Mouse (Mus musculus): Measurements from ENCODE around the gene Olfr575. TPM values are rescaled to one million over a fixed set of nuclear protein-coding genes. Genes with fewer than 3 reads are reported as not detected.

Olfr575 gene
- not detected in 2 replicates for polyA plus RNA-seq (2016; fragmentation: Nextera tagmentation; extraction: Ambion mirVana)

DNA sequence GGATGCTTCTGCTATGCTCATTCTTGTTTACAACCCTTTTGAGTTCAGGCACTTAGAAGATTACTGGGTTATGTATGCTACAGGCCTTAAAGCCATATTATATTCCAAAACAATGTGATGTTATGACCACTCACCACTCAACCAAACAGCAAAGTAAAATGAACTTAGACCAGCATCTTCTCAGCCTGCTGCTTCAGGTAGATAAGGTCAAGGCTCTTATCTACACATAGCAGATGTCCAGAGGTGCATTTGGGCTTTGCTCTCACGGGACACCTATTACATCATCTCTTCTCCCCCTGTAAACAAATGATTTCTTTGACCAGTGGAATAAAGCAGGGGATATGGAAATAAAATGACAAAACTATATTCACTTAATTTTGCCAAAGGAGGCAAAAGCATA lies at the start of gene Olfr575:
TSS of gene Olfr575 (minus strand) at position 183 of the 400 bp plus-strand sequence.
- WGBS = 83% methylated on average over 1 of the region's 1 CpGs
- Histone ChIP-seq H3K4me1 (no peaks in the 10 kb centered on the region), H3K27ac (replicated peaks) (no peak within 1 kb of the TSS), H3K27me3 (replicated peaks; ENCODE audit: low read depth, poor library complexity, severe bottlenecking) (no peaks in the 10 kb centered on the region), H3K9me3 (no peaks in the 10 kb centered on the region), H3K36me3 (replicated peaks) (no peaks in the 10 kb centered on the region), H3K4me3 (no peak within 1 kb of the TSS)
- no peak for DNase-seq (ENCODE audit: low spot score)

DNA sequence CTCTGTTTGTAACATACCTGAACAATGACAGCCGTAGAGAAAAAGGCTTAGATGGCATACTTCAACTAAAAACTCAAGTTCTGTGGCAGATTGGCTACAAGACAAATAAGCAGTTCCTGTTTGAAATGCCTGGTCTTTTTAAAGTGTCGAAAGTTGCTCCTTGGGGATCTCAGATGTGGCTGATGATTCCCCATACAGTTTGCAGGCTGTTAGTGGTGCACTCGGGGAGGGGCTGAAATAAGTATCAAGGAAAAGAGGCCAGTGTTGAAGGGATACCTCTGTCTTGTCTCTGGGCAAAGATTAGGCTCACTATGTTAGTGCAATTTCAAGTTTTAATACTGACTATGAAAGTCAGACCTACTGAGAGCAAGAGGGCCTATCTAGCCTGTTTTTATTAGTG lies 30.6 kb upstream of the Olfr575 start, which contains the start of gene Olfr578:
TSS of gene Olfr578 (minus strand) at position 101 of the 400 bp plus-strand sequence.
- Histone ChIP-seq H3K4me3 (no peak within 1 kb of the TSS), H3K36me3 (replicated peaks) (no peaks in the 10 kb centered on the region), H3K9me3 (no peaks in the 10 kb centered on the region), H3K27me3 (replicated peaks; ENCODE audit: low read depth, poor library complexity, severe bottlenecking) (no peaks in the 10 kb centered on the region), H3K4me1 (no peaks in the 10 kb centered on the region), H3K27ac (replicated peaks) (no peak within 1 kb of the TSS)
- DNase-seq (ENCODE audit: low spot score) = no peak
- WGBS = 75% methylated on average over 3 of the region's 3 CpGs

DNA sequence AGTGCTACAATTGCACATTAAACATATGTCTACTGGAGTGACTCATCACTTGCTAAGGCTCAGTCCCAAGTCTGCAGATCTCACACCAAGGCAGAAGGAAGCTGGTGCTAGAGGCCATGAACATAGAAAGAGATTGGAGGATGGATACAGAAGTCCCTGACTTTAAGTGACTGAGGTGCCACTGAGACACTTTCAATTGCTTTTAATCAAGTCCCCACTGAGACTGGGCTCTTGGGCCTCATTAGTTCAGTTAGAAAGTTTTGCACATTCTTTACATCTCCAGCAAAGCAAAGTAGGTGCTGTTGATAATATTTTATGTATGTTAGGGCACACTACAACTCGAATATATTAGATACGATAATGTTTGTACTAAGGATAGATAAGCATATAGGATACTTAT lies 17.3 kb upstream of the Olfr575 start, which contains the start of gene Olfr577:
TSS of gene Olfr577 (minus strand) at position 101 of the 400 bp plus-strand sequence.
- no peaks in the 10 kb centered on the region for H3K4me1 ChIP-seq
- no peaks in the 10 kb centered on the region for H3K27me3 ChIP-seq (replicated peaks; ENCODE audit: low read depth, poor library complexity, severe bottlenecking)
- no peak for DNase-seq (ENCODE audit: low spot score)
- no peak within 1 kb of the TSS for H3K4me3 ChIP-seq
- no peak within 1 kb of the TSS for H3K27ac ChIP-seq (replicated peaks)
- 86% methylated on average over 2 of the region's 2 CpGs for WGBS
- H3K9me3 ChIP-seq = 0 out of 2 replicates have a peak, but pooled peaks cover 2% of the 10 kb centered on the region
- H3K36me3 ChIP-seq (replicated peaks) = no peaks in the 10 kb centered on the region

DNA sequence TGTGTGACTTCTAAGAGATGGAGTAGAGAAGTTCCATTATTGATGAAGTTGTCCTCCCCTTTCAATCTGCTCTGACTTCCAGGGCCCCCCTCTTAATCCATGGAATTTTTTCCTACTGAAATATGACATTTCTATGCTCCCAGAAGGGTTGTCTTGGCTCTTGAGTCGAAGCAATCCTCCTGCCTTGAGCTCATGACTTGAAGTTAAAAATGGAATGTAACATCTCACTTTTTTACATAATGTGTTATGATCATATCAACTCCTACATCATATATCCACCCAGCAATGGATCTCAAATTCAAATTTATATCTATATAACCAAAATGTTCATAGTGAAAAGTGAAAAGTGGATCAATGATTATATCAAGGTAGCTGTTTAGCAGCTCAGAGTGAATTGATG lies 15.8 kb upstream of the Olfr575 start:
- no peaks in the 10 kb centered on the region for H3K4me1 ChIP-seq
- no peaks in the 10 kb centered on the region for H3K36me3 ChIP-seq (replicated peaks)
- no peak for DNase-seq (ENCODE audit: low spot score)
- no peak overlapping the region for H3K4me3 ChIP-seq
- no peaks in the 10 kb centered on the region for H3K27me3 ChIP-seq (replicated peaks; ENCODE audit: low read depth, poor library complexity, severe bottlenecking)
- 50% methylated on average over 1 of the region's 1 CpGs for WGBS
- no peaks in the 10 kb centered on the region for H3K9me3 ChIP-seq
- H3K27ac ChIP-seq (replicated peaks) = no peak overlapping the region

DNA sequence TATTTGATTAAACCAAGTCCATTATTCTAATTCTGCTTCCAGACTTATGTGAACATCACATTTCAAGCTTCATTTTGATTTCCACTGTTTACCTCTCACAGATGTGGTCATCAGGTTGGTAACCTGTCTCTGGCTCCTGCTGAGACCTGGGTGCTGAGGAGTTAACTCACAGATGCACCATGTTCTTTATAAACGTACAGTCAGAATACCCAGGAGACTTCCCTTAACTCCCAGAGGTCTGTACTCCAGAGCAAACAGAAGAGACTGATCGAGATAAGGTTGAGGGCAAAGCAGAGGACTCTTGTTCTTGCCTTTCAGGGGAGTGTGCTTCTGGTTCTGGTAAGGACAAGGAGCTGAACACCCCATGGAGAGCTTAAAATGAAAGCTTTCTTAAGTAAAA lies 3.8 kb upstream of the Olfr575 start, which contains the start of gene Olfr576:
TSS of gene Olfr576 (plus strand) at position 301 of the 400 bp plus-strand sequence.
- Histone ChIP-seq H3K27ac (replicated peaks) (no peak within 1 kb of the TSS), H3K27me3 (replicated peaks; ENCODE audit: low read depth, poor library complexity, severe bottlenecking) (no peaks in the 10 kb centered on the region), H3K4me1 (no peaks in the 10 kb centered on the region), H3K36me3 (replicated peaks) (no peaks in the 10 kb centered on the region), H3K9me3 (no peaks in the 10 kb centered on the region), H3K4me3 (no peak within 1 kb of the TSS)
- 60% methylated on average over 2 of the region's 2 CpGs for WGBS
- DNase-seq (ENCODE audit: low spot score) = no peak

DNA sequence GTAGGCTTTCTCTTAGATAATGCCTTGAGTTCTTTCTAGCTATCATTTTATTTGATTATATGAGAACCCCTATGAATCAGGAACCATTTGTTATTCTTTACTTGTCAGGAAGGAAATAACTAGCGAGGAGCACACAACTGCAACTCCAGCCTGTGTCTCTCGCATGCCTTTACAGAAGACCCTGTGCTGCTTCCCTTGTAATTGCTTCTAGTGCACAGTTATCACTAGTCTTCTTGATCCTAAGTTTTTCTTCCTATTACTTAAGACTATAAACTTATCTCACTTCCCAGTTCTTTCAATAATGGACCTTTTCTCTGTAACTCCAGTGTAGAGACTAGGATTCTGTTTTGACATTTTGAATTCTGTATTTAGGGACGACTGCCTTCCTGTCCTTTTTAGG lies 438 bp downstream of the Olfr575 start:
- Histone ChIP-seq H3K27me3 (replicated peaks; ENCODE audit: low read depth, poor library complexity, severe bottlenecking) (no peaks in the 10 kb centered on the region), H3K36me3 (replicated peaks) (no peaks in the 10 kb centered on the region), H3K4me1 (no peaks in the 10 kb centered on the region), H3K27ac (replicated peaks) (no peak overlapping the region), H3K9me3 (no peaks in the 10 kb centered on the region), H3K4me3 (no peak overlapping the region)
- 77% methylated on average over 3 of the region's 3 CpGs for WGBS
- DNase-seq (ENCODE audit: low spot score) = no peak

DNA sequence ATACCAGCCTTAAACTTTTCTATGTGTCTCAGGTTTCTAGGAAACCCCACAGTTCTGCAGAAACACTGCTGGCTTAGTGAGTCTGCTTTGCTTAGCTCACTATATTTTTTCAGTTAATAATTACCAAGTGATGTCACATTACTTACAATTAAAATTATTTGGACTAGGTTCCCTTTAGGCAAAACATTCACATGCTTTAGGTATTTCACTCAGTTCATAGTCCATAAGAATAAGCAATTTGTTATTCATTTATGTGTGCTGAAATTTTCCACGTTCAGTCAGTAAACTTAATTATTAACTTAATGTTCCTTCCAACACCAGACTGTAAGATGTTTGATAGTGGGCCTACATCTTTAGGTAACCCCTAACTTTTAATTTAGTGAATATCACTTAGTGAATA lies 7.8 kb downstream of the Olfr575 start:
- no peak overlapping the region for H3K27ac ChIP-seq (replicated peaks)
- no peaks in the 10 kb centered on the region for H3K27me3 ChIP-seq (replicated peaks; ENCODE audit: low read depth, poor library complexity, severe bottlenecking)
- no peaks in the 10 kb centered on the region for H3K9me3 ChIP-seq
- H3K4me3 ChIP-seq = no peak overlapping the region
- DNase-seq (ENCODE audit: low spot score) = no peak
- no peaks in the 10 kb centered on the region for H3K4me1 ChIP-seq
- 75% methylated on average over 1 of the region's 1 CpGs for WGBS
- no peaks in the 10 kb centered on the region for H3K36me3 ChIP-seq (replicated peaks)

DNA sequence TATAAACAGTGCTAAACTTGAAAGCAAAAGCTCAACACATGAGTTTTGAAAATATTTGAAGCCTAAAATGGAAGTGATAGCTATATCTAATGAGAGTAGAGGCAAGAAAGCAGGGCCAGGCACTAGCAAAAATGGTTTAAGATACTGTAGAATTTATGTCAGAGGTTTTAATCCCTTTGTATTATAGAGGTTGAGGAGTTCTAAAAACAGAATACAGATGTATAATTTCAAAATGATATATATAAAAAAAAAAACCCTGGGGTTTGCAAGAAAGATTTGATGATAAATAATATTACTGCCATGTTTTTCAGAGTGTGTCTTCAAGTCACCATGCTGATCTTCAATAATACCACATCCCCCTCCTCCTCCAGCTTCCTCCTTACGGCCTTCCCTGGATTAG lies 10.4 kb downstream of the Olfr575 start, which contains the start of gene Olfr574:
TSS of gene Olfr574 (plus strand) at position 301 of the 400 bp plus-strand sequence.
- Histone ChIP-seq H3K4me1 (no peaks in the 10 kb centered on the region), H3K4me3 (no peak within 1 kb of the TSS), H3K9me3 (no peaks in the 10 kb centered on the region), H3K36me3 (replicated peaks) (no peaks in the 10 kb centered on the region), H3K27ac (replicated peaks) (no peak within 1 kb of the TSS), H3K27me3 (replicated peaks; ENCODE audit: low read depth, poor library complexity, severe bottlenecking) (no peaks in the 10 kb centered on the region)
- 85% methylated on average over 1 of the region's 1 CpGs for WGBS
- no peak for DNase-seq (ENCODE audit: low spot score)

DNA sequence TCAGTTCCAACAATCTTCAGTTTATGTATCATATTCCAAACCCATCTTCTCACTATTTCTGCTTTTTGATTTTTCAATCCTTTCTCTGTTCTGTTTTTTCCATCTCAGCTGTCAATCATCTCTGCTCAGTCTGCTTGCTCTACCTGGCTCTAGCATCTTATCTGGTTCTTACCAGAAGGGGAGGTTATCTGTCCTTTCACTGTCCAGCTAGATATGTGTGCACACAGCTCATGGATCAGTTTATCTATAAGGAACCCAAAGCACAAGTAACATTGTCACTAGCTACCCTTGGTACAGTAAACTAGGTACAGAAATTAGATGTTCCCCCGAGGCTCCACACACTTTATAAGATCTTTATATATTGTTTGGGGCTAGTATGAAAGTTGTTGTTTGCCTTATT lies 15.2 kb downstream of the Olfr575 start:
- Histone ChIP-seq H3K4me1 (no peaks in the 10 kb centered on the region), H3K36me3 (replicated peaks) (no peaks in the 10 kb centered on the region), H3K27me3 (replicated peaks; ENCODE audit: low read depth, poor library complexity, severe bottlenecking) (no peaks in the 10 kb centered on the region), H3K9me3 (no peaks in the 10 kb centered on the region), H3K4me3 (no peak overlapping the region), H3K27ac (replicated peaks) (no peak overlapping the region)
- WGBS = 83% methylated on average over 1 of the region's 1 CpGs
- no peak for DNase-seq (ENCODE audit: low spot score)

DNA sequence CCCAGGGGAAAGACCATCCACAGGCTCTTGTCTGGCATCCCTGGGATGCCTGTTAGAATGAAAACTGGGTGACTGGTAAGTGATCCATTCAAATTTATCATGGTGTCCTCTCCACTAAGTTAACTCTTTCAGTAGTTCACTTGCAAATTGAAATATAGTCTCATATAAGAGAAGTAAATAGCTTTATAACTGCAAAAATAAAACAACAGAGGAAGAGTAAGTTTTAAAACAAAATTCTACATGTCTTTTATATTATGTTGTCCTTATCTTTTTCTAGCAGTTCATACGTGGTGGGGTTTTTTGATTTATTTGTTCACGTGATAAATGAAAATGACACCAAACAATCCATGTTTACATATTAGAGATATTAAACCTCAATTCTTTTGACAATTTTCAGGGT lies 16.1 kb downstream of the Olfr575 start, which contains the start of gene Olfr573-ps1:
TSS of gene Olfr573-ps1 (minus strand) at position 101 of the 400 bp plus-strand sequence.
- WGBS = 92% methylated on average over 2 of the region's 2 CpGs
- no peak within 1 kb of the TSS for H3K4me3 ChIP-seq
- no peak for DNase-seq (ENCODE audit: low spot score)
- no peak within 1 kb of the TSS for H3K27ac ChIP-seq (replicated peaks)
- H3K4me1 ChIP-seq = no peaks in the 10 kb centered on the region
- no peaks in the 10 kb centered on the region for H3K36me3 ChIP-seq (replicated peaks)
- no peaks in the 10 kb centered on the region for H3K27me3 ChIP-seq (replicated peaks; ENCODE audit: low read depth, poor library complexity, severe bottlenecking)
- H3K9me3 ChIP-seq = no peaks in the 10 kb centered on the region

DNA sequence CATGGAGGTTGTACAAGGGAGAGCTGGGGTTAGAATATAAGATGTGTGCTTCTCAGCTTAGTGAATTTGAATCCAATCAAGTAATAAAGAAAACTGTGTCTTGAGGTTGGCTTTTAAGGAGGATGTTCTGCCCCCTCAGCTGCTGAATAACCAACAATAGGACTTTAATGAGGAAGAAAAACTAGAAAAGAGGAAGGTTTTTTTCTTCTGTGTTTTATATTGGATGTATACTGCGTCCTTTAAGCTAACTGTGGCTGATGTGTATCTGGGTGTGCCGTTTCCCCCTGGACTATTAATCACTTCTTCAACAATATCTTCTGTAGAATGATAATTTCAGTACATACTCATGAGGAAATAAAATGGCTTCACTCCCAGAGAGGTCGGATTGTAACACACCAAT lies 31.5 kb downstream of the Olfr575 start:
- DNase-seq (ENCODE audit: low spot score) = no peak
- WGBS = 73% methylated on average over 3 of the region's 3 CpGs

DNA sequence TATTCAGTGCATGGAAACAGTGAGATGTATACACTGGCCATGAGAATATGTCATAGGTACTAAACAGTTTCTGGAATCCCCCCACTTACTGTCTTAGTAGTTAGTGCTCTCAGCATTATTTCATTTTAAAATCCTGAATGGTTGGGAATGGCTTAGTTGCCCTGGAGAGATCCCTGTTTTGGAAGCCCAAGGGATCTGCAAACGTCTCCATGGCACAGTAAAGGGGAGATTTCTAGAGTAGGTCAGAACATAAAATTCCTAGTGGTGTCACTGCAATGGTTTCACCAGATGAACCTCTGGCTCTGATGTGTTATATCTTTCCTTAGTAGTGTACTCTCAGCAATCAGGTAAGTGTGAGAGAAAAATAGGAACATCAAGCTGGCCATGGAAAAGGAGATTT lies 34.5 kb downstream of the Olfr575 start, which contains the start of gene Olfr572:
TSS of gene Olfr572 (plus strand) at position 301 of the 400 bp plus-strand sequence.
- no peak within 1 kb of the TSS for H3K27ac ChIP-seq (replicated peaks)
- H3K27me3 ChIP-seq (replicated peaks; ENCODE audit: low read depth, poor library complexity, severe bottlenecking) = no peaks in the 10 kb centered on the region
- no peaks in the 10 kb centered on the region for H3K9me3 ChIP-seq
- no peak within 1 kb of the TSS for H3K4me3 ChIP-seq
- DNase-seq (ENCODE audit: low spot score) = no peak
- H3K4me1 ChIP-seq = no peaks in the 10 kb centered on the region
- no peaks in the 10 kb centered on the region for H3K36me3 ChIP-seq (replicated peaks)
- 66% methylated on average over 1 of the region's 1 CpGs for WGBS

More for the DNA sequence above, 31.5 kb downstream of the Olfr575 start:
- Histone ChIP-seq H3K27me3 (replicated peaks; ENCODE audit: low read depth, poor library complexity, severe bottlenecking) (no peaks in the 10 kb centered on the region), H3K9me3 (no peaks in the 10 kb centered on the region), H3K4me3 (no peak overlapping the region), H3K27ac (replicated peaks) (no peak overlapping the region), H3K4me1 (no peaks in the 10 kb centered on the region), H3K36me3 (replicated peaks) (no peaks in the 10 kb centered on the region)

DNA sequence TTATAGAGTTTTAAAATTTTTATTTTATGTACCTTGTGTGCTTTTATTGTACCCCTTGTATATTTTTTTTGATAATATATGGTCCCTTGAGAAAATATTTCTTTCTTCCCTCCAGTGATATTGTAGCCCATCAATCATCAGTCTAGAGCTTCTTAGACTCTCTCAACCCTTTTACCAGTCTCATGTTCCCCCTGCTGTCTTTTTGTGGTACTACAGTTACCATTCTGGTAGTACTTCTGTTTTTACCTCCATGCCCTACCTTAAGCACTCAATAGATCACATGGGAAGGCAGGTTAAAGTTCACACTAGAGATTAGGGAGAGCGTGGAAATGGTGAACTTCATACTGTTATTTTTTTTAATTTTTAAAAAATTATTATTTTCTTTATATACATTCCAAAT lies 38.9 kb downstream of the Olfr575 start:
- no peak overlapping the region for H3K4me3 ChIP-seq
- 21% methylated on average over 1 of the region's 1 CpGs for WGBS
- no peaks in the 10 kb centered on the region for H3K36me3 ChIP-seq (replicated peaks)
- no peaks in the 10 kb centered on the region for H3K9me3 ChIP-seq
- no peak for DNase-seq (ENCODE audit: low spot score)
- no peaks in the 10 kb centered on the region for H3K4me1 ChIP-seq
- no peak overlapping the region for H3K27ac ChIP-seq (replicated peaks)
- H3K27me3 ChIP-seq (replicated peaks; ENCODE audit: low read depth, poor library complexity, severe bottlenecking) = no peaks in the 10 kb centered on the region
